Mouse (Mus musculus) midbrain, postnatal 0 days (tissue): ENCODE results near the gene Pink1. TPM values are rescaled to one million over a fixed set of nuclear protein-coding genes. Genes with fewer than 3 reads are reported as not detected.
"Not testable (repeated sequence)": the region's sequence is repeated elsewhere in the genome, so short reads cannot be mapped to it uniquely, and the experiment has no call there.

ENCODE experiments used
- ATAC-seq: fragments of 200-750 bp; cut with Nextera tagmentation; 2 replicates; pipeline ENCODE4 v1.8.0; 2017; ENCODE audit warnings: moderate number of reproducible peaks, mild to moderate bottlenecking, moderate TSS enrichment, moderate library complexity; ENCODE audit not compliant: low FRiP score
- DNase-seq: peaks from one replicate; pipeline ENCODE4 v3.0.0-alpha.2; 2015; ENCODE audit warnings: low spot score
- H3K27ac ChIP-seq: fragments of 300-500 bp; sonication (generic); 2 replicates; pipeline ENCODE4 v1.5.1; 2014; ENCODE audit warnings: low read depth, mild to moderate bottlenecking, low read length, mixed read lengths
- H3K27me3 ChIP-seq: fragments of 300-500 bp; sonication (generic); 2 replicates; pipeline ENCODE4 v1.6.1; 2014; ENCODE audit warnings: low read length, control low read depth, mixed read lengths; ENCODE audit not compliant: insufficient read depth
- H3K36me3 ChIP-seq: fragments of 300-500 bp; sonication (generic); 2 replicates; pipeline ENCODE4 v1.6.1; 2014; ENCODE audit warnings: low read length, control low read depth, mixed read lengths; ENCODE audit not compliant: insufficient read depth
- H3K4me1 ChIP-seq: fragments of 300-500 bp; sonication (generic); 2 replicates; pipeline ENCODE4 v1.6.1; 2014; ENCODE audit warnings: mild to moderate bottlenecking, control low read depth, antibody characterized with exemption, low read length, mixed read lengths; ENCODE audit not compliant: insufficient read depth
- H3K4me2 ChIP-seq: fragments of 300-500 bp; sonication (generic); 2 replicates; pipeline ENCODE4 v1.6.1; 2014; ENCODE audit warnings: low read depth, mild to moderate bottlenecking, low read length, mixed read lengths; ENCODE audit not compliant: poor library complexity, severe bottlenecking
- H3K4me3 ChIP-seq: fragments of 300-500 bp; sonication (generic); 2 replicates; pipeline ENCODE4 v1.5.1; 2014; ENCODE audit warnings: low read depth, mild to moderate bottlenecking, low read length, moderate library complexity
- H3K9ac ChIP-seq: fragments of 300-500 bp; sonication (generic); replicated peaks from 2 replicates; pipeline ENCODE4 v1.6.1; 2014; ENCODE audit warnings: mild to moderate bottlenecking, low read length, moderate library complexity, mixed read lengths; ENCODE audit not compliant: poor library complexity, severe bottlenecking
- H3K9me3 ChIP-seq: fragments of 300-500 bp; sonication (generic); 2 replicates; pipeline ENCODE4 v1.6.1; 2016; ENCODE audit warnings: low read length, control low read depth
- CTCF ChIP-seq: IDR thresholded peaks from 2 replicates; pipeline ENCODE4 v1.5.1; 2016; ENCODE audit warnings: antibody characterized with exemption, mild to moderate bottlenecking
- WGBS: fragments of 180-500 bp; shearing (Covaris S2); extraction: QIAGEN DNeasy Blood & Tissue Kit; methylation state at CpG from one replicate; pipeline ENCODE4 v1.1.7; 2014; 5-methylcytosine and 5-hydroxymethylcytosine counted together
- polyA plus RNA-seq: library from polyadenylated mRNA; unstranded; fragments of >200 nt; fragmentation: Nextera tagmentation; extraction: Ambion mirVana; gene quantifications from 2 replicates; pipeline ENCODE4 v1.2.1, GENCODE M21; 2015
- total RNA-seq: library from RNA; depleted of rRNA; stranded (reverse); fragments of >200 nt; gene quantifications from 2 replicates; pipeline ENCODE4 v1.2.3, GENCODE M21; 2014

Gene Pink1
- total and polyA plus RNA-seq, 2 experiments from 2014 or later = 150 to 261 TPM

DNA sequence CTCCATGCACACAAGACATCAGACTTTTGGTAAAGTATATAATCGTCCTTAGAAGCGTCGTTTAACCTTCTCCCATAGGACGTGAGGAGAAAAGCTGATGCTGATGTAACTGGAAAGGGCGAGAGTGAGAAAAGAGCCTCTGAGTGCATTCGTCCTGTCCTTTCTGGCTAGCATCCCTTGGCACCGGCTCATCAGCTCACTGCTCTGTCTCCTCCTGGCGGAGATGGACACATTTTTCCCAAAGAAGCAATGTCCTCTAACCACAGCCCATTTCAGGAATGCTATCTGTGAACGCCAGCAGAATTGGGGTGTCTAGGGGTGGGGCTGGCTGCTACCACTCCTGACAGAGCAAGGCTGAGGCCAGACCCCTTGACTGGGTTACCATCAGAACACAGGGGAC, 5.5 kb upstream of the Pink1 start:
- no peaks in the 10 kb centered on the region for H3K4me1 ChIP-seq
- ATAC-seq = no peak
- no peak overlapping the region for H3K27ac ChIP-seq
- no peak for DNase-seq
- H3K9ac ChIP-seq = no peak overlapping the region
- H3K4me2 ChIP-seq = no peak overlapping the region
- no peak overlapping the region for H3K4me3 ChIP-seq
- no peaks in the 10 kb centered on the region for H3K9me3 ChIP-seq
- WGBS = 64% methylated on average over 9 of the region's 9 CpGs
- no peaks in the 10 kb centered on the region for H3K36me3 ChIP-seq
- no peaks in the 10 kb centered on the region; the same call in 1 of the 2 replicates for H3K27me3 ChIP-seq
- no peak; the same call in 1 of the 2 replicates for TF ChIP-seq CTCF

DNA sequence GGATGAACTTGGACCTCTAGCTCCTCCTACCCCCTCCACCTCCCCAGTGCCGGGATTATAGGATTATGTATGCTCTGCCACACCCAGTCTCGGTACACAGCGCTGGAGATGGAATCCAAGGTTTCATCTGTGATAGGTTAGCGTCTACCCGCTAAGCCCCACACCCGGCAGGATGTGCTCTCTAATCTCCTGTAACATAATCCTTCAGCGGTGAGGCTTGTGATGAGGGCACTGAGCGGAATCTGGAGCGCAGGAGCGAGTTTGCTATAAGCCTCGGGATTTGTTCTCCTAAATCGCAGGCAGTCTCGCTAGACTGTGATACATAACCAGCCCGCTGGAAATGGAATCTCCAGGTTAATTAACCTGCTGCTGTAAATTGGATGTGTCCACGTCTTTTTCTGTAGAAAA, 4.2 kb upstream of the Pink1 start:
- Histone ChIP-seq H3K9me3 (no peaks in the 10 kb centered on the region), H3K4me3 (no peak overlapping the region), H3K27ac (no peak overlapping the region), H3K27me3 (no peaks in the 10 kb centered on the region; the same call in 1 of the 2 replicates), H3K9ac (no peak overlapping the region), H3K4me1 (peaks cover 4% of the 10 kb centered on the region; the same call in 1 of the 2 replicates), H3K36me3 (no peaks in the 10 kb centered on the region), H3K4me2 (no peak overlapping the region)
- no peak for TF ChIP-seq CTCF
- ATAC-seq = no peak
- 7% methylated on average over 15 of the region's 15 CpGs for WGBS
- DNase-seq = peak; percentile 68

DNA sequence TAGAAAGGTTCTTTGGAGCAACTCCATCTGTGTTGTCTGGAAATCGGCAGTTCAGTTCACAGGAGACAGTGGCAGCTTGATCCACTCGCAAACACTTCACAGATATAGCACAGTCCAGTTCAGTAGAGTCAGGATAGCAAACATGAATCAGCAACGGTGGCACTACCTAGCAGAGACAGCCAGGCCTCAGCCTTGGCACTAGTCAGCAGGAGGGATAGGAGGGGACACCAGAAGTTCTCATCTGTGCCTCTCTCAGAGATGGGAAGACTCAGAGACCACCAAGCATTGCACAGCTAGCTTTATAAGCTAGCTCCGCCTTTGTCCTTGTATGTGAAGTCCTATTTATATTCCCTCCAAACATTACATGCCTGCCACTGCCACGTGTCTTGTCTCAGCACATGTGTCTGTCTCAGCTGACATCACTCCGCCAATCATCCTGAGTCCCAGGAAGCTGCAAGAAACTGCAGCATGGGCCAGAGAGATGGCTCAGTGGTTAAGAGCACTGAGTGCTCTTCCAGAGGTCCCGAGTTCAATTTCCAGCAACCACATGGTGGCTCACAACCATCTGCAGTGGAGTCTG, 1.9 kb upstream of the Pink1 start:
- Histone ChIP-seq H3K9ac (no peak overlapping the region), H3K27ac (no peak overlapping the region), H3K27me3 (no peaks in the 10 kb centered on the region), H3K36me3 (no peaks in the 10 kb centered on the region), H3K4me1 (peaks cover 7% of the 10 kb centered on the region; the same call in 1 of the 2 replicates), H3K4me2 (peak overlapping the region; percentile 28; the same call in 1 of the 2 replicates), H3K9me3 (no peaks in the 10 kb centered on the region), H3K4me3 (peak overlapping the region; percentile 14)
- no peak for ATAC-seq
- WGBS = 70% methylated on average over 7 of the region's 7 CpGs
- no peak for DNase-seq
- no peak for TF ChIP-seq CTCF

DNA sequence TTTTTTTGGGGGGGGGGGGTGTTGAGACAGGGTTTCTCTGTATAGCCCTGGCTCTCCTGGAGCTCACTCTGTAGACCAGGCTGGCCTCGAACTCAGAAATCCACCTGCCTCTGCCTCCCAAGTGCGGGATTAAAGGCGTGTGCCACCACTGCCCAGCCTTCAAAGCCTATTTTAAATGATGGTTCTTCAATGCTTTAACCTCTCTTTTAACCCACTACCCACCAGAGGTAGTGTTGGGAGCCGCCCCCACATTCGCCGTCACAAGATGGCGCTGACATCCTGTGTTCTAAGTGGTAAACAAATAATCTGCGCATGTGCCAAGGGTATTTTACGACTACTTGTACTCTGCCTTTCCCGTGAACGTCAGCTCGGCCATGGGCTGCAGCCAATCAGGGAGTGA, 1.0 kb upstream of the Pink1 start:
- not testable (repeated sequence) for DNase-seq, H3K27me3 ChIP-seq, H3K9me3 ChIP-seq, H3K9ac ChIP-seq, H3K36me3 ChIP-seq, H3K27ac ChIP-seq, H3K4me2 ChIP-seq, H3K4me1 ChIP-seq, ATAC-seq, H3K4me3 ChIP-seq
- WGBS = 71% methylated on average over 7 of the region's 12 CpGs
- TF ChIP-seq CTCF = peak; percentile 31

DNA sequence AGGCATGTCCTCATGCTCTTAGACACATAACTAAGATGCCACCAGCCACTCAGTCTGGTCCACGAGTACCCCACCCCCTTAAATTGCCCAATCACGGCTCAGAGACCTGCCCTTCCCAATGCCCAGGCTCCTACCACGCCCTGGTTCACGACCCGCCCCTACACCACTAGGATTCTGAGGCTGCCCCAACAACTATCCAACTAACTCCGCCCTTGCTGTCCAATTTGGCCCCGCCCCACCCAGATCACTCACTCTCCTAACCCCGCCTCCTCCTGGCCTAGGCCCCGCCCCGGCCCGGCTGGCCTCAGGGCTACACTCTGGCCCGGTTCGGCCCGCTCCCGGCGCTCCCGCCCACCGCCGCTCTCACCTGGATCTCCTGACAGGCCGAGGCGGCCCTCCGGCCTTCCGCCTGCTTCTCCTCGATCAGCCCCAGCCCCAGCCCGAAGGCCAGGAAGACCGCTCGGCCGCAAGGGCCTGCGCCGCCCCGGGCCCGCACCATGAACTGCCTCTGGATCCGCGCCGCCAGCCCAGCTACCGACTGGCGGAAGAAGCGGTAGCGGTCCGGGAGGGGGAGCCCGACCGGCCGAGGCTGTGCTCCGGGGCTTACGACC, 536 bp downstream of the Pink1 start:
- H3K4me3 ChIP-seq = peak overlapping the region; percentile 95
- TF ChIP-seq CTCF = no peak; the same call in 1 of the 2 replicates
- H3K9ac ChIP-seq = peak overlapping the region; percentile 91
- ATAC-seq = peak; percentile 82
- under 1% methylated on average over 44 of the region's 45 CpGs for WGBS
- no peaks in the 10 kb centered on the region for H3K9me3 ChIP-seq
- H3K27ac ChIP-seq = peak overlapping the region; percentile 91
- peak overlapping the region; percentile 64 for H3K4me2 ChIP-seq
- H3K4me1 ChIP-seq = peaks cover 7% of the 10 kb centered on the region; the same call in 1 of the 2 replicates
- DNase-seq = peak; percentile 86
- peaks cover 2% of the 10 kb centered on the region; the same call in 1 of the 2 replicates for H3K36me3 ChIP-seq
- no peaks in the 10 kb centered on the region for H3K27me3 ChIP-seq

DNA sequence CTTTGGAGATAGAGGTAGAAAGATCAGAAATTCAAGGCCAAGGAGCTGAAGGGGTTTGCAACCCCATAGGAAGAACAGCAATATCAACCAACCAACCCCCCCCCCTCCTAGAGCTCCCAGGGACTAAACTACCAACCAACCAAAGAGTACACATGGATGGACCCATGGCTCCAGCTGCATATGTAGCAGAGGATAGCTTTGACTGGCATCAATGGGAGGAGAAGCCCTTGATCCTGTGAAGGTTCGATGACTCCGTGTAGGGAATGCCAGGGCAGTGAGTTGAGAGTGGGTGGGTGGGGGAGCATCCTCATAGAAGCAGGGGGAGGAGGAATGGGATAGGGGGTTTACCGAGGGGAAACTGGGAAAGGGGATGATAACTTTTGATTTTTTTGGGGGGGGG, 1.7 kb downstream of the Pink1 start:
- ATAC-seq (no peak), DNase-seq (no peak)
- TF ChIP-seq CTCF = no peak
- Histone ChIP-seq H3K9me3 (no peaks in the 10 kb centered on the region), H3K4me3 (no peak overlapping the region), H3K4me1 (peaks cover 7% of the 10 kb centered on the region; the same call in 1 of the 2 replicates), H3K27me3 (no peaks in the 10 kb centered on the region), H3K9ac (no peak overlapping the region), H3K36me3 (peaks cover 6% of the 10 kb centered on the region; the same call in 1 of the 2 replicates), H3K27ac (no peak overlapping the region), H3K4me2 (no peak overlapping the region)
- WGBS = 94% methylated on average over 3 of the region's 3 CpGs
